Mouse (Mus musculus) gastrocnemius, adult 2 months (tissue): ENCODE results near the gene Rin2. TPM values are rescaled to one million over a fixed set of nuclear protein-coding genes. Genes with fewer than 3 reads are reported as not detected.

ENCODE experiments used
- DNase-seq: peaks from one replicate; pipeline ENCODE4 v3.0.0; 2022
- H3K27ac ChIP-seq: fragments of 200-600 bp; 2 replicates; pipeline ENCODE4 v1.8.1; 2022; ENCODE audit warnings: mild to moderate bottlenecking
- H3K4me3 ChIP-seq: fragments of 200-600 bp; 2 replicates; pipeline ENCODE4 v1.8.1; 2022; ENCODE audit warnings: mild to moderate bottlenecking, moderate library complexity
- CTCF ChIP-seq: fragments of 200-600 bp; IDR thresholded peaks from 2 replicates; pipeline ENCODE4 v1.8.1; 2022; ENCODE audit warnings: antibody characterized with exemption, mild to moderate bottlenecking, moderate library complexity
- intact Hi-C: fragments of 180-260 bp; cut with DNase I; formaldehyde crosslinking; loops from one replicate; pipeline ENCODE4 v1.15.1; 2025
- total RNA-seq, 2 experiments: library from RNA; stranded (reverse); gene quantifications; 2 replicates each; pipeline ENCODE4 v1.2.3; 2021

Gene Rin2
- total RNA-seq, 2 experiments from 2014 or later: 10.3 to 11.5 TPM

DNA sequence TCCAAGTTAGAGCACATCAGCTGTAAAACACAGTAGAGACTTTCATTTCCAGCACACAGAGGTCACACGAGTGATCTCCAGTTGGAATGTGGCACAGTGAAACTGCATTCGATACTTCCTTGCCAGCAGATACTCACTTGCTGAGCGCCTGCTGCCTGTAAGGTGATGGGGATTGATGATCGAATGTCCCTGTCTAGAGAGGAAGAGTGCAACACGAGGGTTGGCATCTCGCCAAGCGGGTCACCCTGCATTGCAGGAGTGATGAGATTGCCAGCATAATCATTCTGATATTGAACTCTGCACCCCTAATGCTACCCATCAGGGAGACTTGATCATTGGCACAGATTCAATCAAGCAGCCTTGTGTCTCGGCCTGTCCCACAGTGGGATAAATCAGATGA, 182.8 kb downstream of the Rin2 start:
- no peak overlapping the region for H3K4me3 ChIP-seq
- no peak overlapping the region for H3K27ac ChIP-seq
- TF ChIP-seq CTCF: no peak
- DNase-seq: no peak
- intact Hi-C loops: no loop called here

DNA sequence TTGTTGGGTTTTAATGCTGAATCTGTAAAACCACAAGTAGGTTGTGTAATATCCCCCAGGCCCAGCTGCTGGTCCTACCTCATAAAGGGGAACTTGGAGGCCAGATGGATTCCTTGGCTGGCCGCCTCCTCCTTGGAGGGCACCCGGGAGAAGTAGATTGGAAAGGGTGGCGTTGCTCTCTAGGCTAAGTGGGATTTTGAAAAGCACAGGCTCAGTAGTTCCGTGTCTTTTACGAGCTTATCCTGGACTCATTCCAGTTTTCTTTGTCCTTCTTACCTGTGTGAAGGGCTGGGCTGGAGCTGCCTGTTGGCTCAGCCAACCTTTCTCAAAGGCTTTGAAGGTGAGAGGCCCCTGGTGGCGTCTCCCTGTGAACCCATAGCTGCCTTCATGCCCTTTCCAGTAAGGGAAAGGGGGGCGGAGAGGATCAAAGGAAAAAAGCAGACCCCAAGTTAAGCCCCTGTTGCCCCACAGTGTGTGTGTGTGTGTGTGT, 184.5 kb downstream of the Rin2 start:
- intact Hi-C loops: no loop called here
- peak; percentile 83 for DNase-seq
- H3K27ac ChIP-seq: peak overlapping the region; percentile 97
- peak overlapping the region; percentile 80 for H3K4me3 ChIP-seq
- no peak for TF ChIP-seq CTCF

GRCm38 (mm10) chr2:145859932-145860801, 185.2 kb downstream of the Rin2 start:
- peak overlapping the region; percentile 80 for H3K4me3 ChIP-seq
- H3K27ac ChIP-seq: peak overlapping the region; percentile 97
- peak; percentile 93 for DNase-seq
- intact Hi-C loops: loop anchor here (5.0 kb wide), 1 partner anchor 63 kb away; no protein-coding TSS in a partner anchor
- TF ChIP-seq CTCF: peak; percentile 68

- no peak for TF ChIP-seq CTCF
- Histone ChIP-seq H3K4me3 (peak overlapping the region; percentile 80), H3K27ac (peak overlapping the region; percentile 97)
- DNase-seq: no peak
- intact Hi-C loops: loop anchor here (2.0 to 5.0 kb wide), 2 partner anchors 23 to 64 kb away; no protein-coding TSS in a partner anchor
Measured at GRCm38 (mm10) chr2:145861193-145862123, 186.4 kb downstream of the Rin2 start.

DNA sequence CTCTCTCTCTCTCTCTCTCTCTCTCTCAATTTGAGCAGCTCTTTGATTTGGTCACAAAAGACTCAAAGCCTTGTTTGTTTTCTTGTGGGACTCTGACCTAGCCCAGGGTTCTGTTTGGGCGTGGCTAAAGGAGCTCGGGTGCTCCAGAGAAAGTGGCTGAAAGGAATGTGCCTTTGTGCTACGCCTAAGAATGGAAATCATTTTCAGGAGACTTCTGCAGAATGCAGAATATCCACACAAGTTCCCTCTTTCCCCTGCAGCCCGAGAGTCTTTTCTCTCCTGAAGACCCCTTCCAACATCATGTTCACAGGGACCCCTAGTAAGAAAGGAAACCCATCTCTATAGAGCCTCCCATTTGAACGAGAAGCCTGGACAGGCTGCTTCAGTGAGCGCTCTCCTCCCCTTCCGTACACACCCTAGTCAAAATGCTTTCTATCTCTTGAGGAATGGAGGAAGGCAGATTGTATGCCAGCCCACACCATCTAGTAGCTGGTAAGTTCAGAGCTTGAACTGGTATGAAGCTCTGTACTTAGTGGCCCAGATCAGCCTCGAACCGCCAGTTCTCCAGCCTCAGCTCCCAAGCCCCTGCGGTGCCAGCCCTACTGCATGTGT, 187.3 kb downstream of the Rin2 start:
- TF ChIP-seq CTCF: no peak
- DNase-seq: peak; percentile 55
- Histone ChIP-seq H3K4me3 (peak overlapping the region; percentile 80), H3K27ac (peak overlapping the region; percentile 97)
- intact Hi-C loops: loop anchor here (2.0 to 5.0 kb wide), 2 partner anchors 22 to 65 kb away; no protein-coding TSS in a partner anchor

DNA sequence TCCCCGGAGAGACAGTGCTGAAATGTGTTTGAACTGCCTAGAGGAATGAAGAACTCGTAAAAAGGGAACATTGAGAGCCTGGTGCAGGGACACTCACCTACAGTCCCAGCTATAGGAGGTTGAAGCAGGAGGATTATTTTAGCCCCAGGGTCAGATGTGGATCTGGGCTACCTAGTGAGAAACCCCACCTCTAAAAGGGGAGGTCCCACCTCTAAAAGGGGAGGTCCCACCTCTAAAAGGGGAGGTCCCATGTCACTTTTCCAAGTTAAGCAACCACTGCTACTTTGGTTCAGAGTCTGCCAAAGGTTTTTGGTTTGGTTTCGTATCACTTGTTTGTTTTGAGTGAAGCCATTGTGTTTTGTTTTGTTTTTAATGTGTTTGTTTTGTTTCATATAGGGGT, 190.3 kb downstream of the Rin2 start:
- Histone ChIP-seq H3K27ac (peak overlapping the region; percentile 25; the same call in 1 of the 2 replicates), H3K4me3 (peak overlapping the region; percentile 33)
- intact Hi-C loops: no loop called here
- TF ChIP-seq CTCF: no peak
- DNase-seq: no peak

GRCm38 (mm10) chr2:145866238-145866637, 191.2 kb downstream of the Rin2 start:
- peak overlapping the region; percentile 46 for H3K27ac ChIP-seq
- no peak for DNase-seq
- TF ChIP-seq CTCF: no peak
- intact Hi-C loops: no loop called here
- no peak overlapping the region for H3K4me3 ChIP-seq

GRCm38 (mm10) chr2:145866695-145867449, 191.9 kb downstream of the Rin2 start:
- H3K27ac ChIP-seq: 0 out of 2 replicates have a peak overlapping the region, but pooled peaks have one; percentile 46
- TF ChIP-seq CTCF: peak; percentile 8; the same call in 1 of the 2 replicates
- intact Hi-C loops: no loop called here
- no peak overlapping the region for H3K4me3 ChIP-seq
- DNase-seq: no peak

- Histone ChIP-seq H3K27ac (0 out of 2 replicates have a peak overlapping the region, but pooled peaks have one; percentile 8), H3K4me3 (no peak overlapping the region)
- no peak for DNase-seq
- intact Hi-C loops: no loop called here
- TF ChIP-seq CTCF: no peak
Measured at GRCm38 (mm10) chr2:145871308-145871707, 196.3 kb downstream of the Rin2 start.

DNA sequence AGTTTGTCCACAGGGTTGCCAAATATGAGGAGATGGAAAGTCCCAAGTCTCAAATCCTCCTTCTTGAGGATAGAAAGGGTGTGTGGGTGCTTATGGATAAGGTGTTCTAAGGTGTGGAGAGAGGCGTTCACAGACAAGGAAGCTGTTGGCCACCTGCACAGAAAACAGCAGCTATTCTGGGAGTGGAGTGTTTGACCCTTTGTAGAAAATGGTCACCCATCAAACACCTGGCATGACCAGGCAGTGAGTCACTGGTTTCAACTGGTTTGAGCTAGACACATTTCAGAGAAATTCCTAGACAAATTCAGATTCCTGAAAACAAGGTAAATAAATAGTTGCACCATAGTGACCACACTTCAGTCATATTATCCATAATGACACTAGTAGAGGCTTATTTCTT, 197.1 kb downstream of the Rin2 start:
- intact Hi-C loops: no loop called here

DNA sequence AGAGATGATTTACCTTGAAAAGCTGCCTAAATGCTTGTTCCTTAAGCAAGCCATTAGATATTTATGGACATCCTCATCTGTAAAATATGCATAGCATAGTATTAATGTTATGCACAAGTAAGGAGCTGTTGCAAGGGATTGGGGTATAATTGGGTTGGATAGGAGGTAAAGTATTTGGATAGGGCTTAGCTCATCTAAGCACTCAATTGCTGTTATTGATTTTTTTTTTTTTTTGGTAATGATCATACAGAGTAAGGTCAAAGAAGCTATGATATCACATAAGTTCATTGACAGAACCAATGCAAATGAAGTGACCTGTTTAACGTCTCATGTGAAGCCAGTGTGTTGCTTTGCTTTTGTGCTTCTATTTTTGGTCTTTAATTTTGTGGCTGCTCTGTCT, 198.9 kb downstream of the Rin2 start:
- Histone ChIP-seq H3K27ac (no peak overlapping the region), H3K4me3 (no peak overlapping the region)
- intact Hi-C loops: no loop called here
- no peak for DNase-seq
- no peak for TF ChIP-seq CTCF

More for the DNA sequence above, 197.1 kb downstream of the Rin2 start:
- H3K4me3 ChIP-seq: no peak overlapping the region
- TF ChIP-seq CTCF: no peak
- H3K27ac ChIP-seq: peak overlapping the region; percentile 8; the same call in 1 of the 2 replicates
- DNase-seq: no peak
